Mouse (Mus musculus) liver, postnatal 0 days (tissue): ENCODE data around the gene Tet1. TPM values are rescaled to one million over a fixed set of nuclear protein-coding genes. Genes with fewer than 3 reads are reported as not detected.

Experiments used
- ATAC-seq: fragments of 200-750 bp; cut with Nextera tagmentation; 2 replicates; pipeline ENCODE4 v1.8.0; 2017; ENCODE audit warnings: mild to moderate bottlenecking, moderate library complexity
- DNase-seq: peaks from one replicate; pipeline ENCODE4 v3.0.0-alpha.2; 2016
- H3K27ac ChIP-seq: fragments of 300-500 bp; sonication (generic); 2 replicates; pipeline ENCODE4 v1.5.1; 2014; ENCODE audit warnings: antibody characterized with exemption, moderate library complexity, mild to moderate bottlenecking, low read depth
- H3K27me3 ChIP-seq: fragments of 300-500 bp; sonication (generic); 2 replicates; pipeline ENCODE4 v1.6.1; 2014; ENCODE audit warnings: low read length, control low read depth, mixed read lengths; ENCODE audit not compliant: insufficient read depth
- H3K36me3 ChIP-seq: fragments of 300-500 bp; sonication (generic); replicated peaks from 2 replicates; pipeline ENCODE4 v1.6.1; 2014; ENCODE audit warnings: mild to moderate bottlenecking, control low read depth, low read length, moderate library complexity, mixed read lengths; ENCODE audit not compliant: insufficient read depth
- H3K4me1 ChIP-seq: fragments of 300-500 bp; sonication (generic); 2 replicates; pipeline ENCODE4 v1.6.1; 2014; ENCODE audit warnings: antibody characterized with exemption, mild to moderate bottlenecking, control low read depth; ENCODE audit not compliant: insufficient read depth
- H3K4me2 ChIP-seq: fragments of 300-500 bp; sonication (generic); 2 replicates; pipeline ENCODE4 v1.6.1; 2014; ENCODE audit warnings: low read depth, mild to moderate bottlenecking, low read length, moderate library complexity, mixed read lengths
- H3K4me3 ChIP-seq: fragments of 300-500 bp; sonication (generic); 2 replicates; pipeline ENCODE4 v1.5.1; 2014; ENCODE audit warnings: low read depth, low read length
- H3K9ac ChIP-seq: fragments of 300-500 bp; sonication (generic); replicated peaks from 2 replicates; pipeline ENCODE4 v1.6.1; 2014; ENCODE audit warnings: mild to moderate bottlenecking, moderate library complexity
- H3K9me3 ChIP-seq: fragments of 300-500 bp; sonication (generic); 2 replicates; pipeline ENCODE4 v1.6.1; 2016; ENCODE audit warnings: mild to moderate bottlenecking, control low read depth, low read length, mixed read lengths
- CTCF ChIP-seq: sonication (generic); IDR thresholded peaks from 2 replicates; pipeline ENCODE4 v1.5.1; 2016; ENCODE audit warnings: antibody characterized with exemption, low read depth
- EP300 ChIP-seq: IDR thresholded peaks from 2 replicates; pipeline ENCODE4 v1.6.1; 2016; ENCODE audit warnings: antibody characterized with exemption, low read depth, mild to moderate bottlenecking
- WGBS: fragments of 180-500 bp; shearing (Covaris S2); extraction: QIAGEN DNeasy Blood & Tissue Kit; methylation state at CpG from one replicate; pipeline ENCODE4 v1.1.7; 2014; ENCODE audit not compliant: insufficient replicate concordance; 5-methylcytosine and 5-hydroxymethylcytosine counted together
- polyA plus RNA-seq: library from polyadenylated mRNA; unstranded; fragments of >200 nt; fragmentation: Nextera tagmentation; extraction: Ambion mirVana; gene quantifications from 2 replicates; pipeline ENCODE4 v1.2.1, GENCODE M21; 2015

Gene Tet1
- polyA plus RNA-seq, 1 experiment from 2014 or later, result 0.97 TPM

- DNase-seq (no peak), ATAC-seq (no peak)
- no peak overlapping the region for H3K4me2 ChIP-seq
- no peak overlapping the region for H3K9ac ChIP-seq
- H3K27ac ChIP-seq, result no peak overlapping the region
- H3K27me3 ChIP-seq, result no peaks in the 10 kb centered on the region
- H3K4me3 ChIP-seq, result no peak overlapping the region
- TF ChIP-seq EP300, result no peak
- no peak for TF ChIP-seq CTCF
- WGBS, result 81% methylated on average over 4 of the region's 4 CpGs
- no peaks in the 10 kb centered on the region for H3K4me1 ChIP-seq
- no peaks in the 10 kb centered on the region for H3K36me3 ChIP-seq
- H3K9me3 ChIP-seq, result no peaks in the 10 kb centered on the region
Measured at GRCm38 (mm10) chr10:62875565-62875964, 33.2 kb downstream of the Tet1 start.

GRCm38 (mm10) chr10:62874828-62875227, 34.0 kb downstream of the Tet1 start:
- H3K4me3 ChIP-seq, result no peak overlapping the region
- WGBS, result 70% methylated on average over 4 of the region's 4 CpGs
- H3K9me3 ChIP-seq, result no peaks in the 10 kb centered on the region
- ATAC-seq (no peak), DNase-seq (no peak)
- H3K4me1 ChIP-seq, result no peaks in the 10 kb centered on the region
- no peaks in the 10 kb centered on the region for H3K36me3 ChIP-seq
- TF ChIP-seq EP300 (no peak), CTCF (0 out of 2 replicates have a peak, but pooled peaks have one; percentile 14)
- no peaks in the 10 kb centered on the region for H3K27me3 ChIP-seq
- H3K27ac ChIP-seq, result no peak overlapping the region
- no peak overlapping the region for H3K9ac ChIP-seq
- H3K4me2 ChIP-seq, result no peak overlapping the region

- ATAC-seq (no peak), DNase-seq (no peak)
- peak overlapping the region; percentile 52 for H3K4me3 ChIP-seq
- no peaks in the 10 kb centered on the region for H3K27me3 ChIP-seq
- H3K4me2 ChIP-seq, result peak overlapping the region; percentile 90
- 0 out of 2 replicates have a peak, but pooled peaks cover 3% of the 10 kb centered on the region for H3K9me3 ChIP-seq
- peaks cover 8% of the 10 kb centered on the region; the same call in 1 of the 2 replicates for H3K4me1 ChIP-seq
- WGBS, result 50% methylated on average over 11 of the region's 11 CpGs
- no peak overlapping the region for H3K27ac ChIP-seq
- H3K36me3 ChIP-seq, result no peaks in the 10 kb centered on the region
- H3K9ac ChIP-seq, result peak overlapping the region; percentile 41; the same call in 1 of the 2 replicates
- TF ChIP-seq EP300, result no peak
- TF ChIP-seq CTCF, result no peak
Measured at GRCm38 (mm10) chr10:62866035-62866791, 42.6 kb downstream of the Tet1 start.

GRCm38 (mm10) chr10:62865167-62866034, 43.4 kb downstream of the Tet1 start:
- TF ChIP-seq EP300, result no peak
- TF ChIP-seq CTCF, result no peak
- 4% methylated on average over 28 of the region's 28 CpGs for WGBS
- ATAC-seq, result peak; percentile 76; the same call in 1 of the 2 replicates
- Histone ChIP-seq H3K27me3 (no peaks in the 10 kb centered on the region), H3K36me3 (no peaks in the 10 kb centered on the region), H3K9ac (peak overlapping the region; percentile 41), H3K27ac (no peak overlapping the region), H3K4me1 (peaks cover 8% of the 10 kb centered on the region; the same call in 1 of the 2 replicates), H3K4me3 (peak overlapping the region; percentile 52), H3K9me3 (0 out of 2 replicates have a peak, but pooled peaks cover 3% of the 10 kb centered on the region), H3K4me2 (peak overlapping the region; percentile 90)
- peak; percentile 44 for DNase-seq

GRCm38 (mm10) chr10:62863563-62863962, 45.2 kb downstream of the Tet1 start:
- H3K9ac ChIP-seq, result no peak overlapping the region
- H3K27me3 ChIP-seq, result no peaks in the 10 kb centered on the region
- peaks cover 8% of the 10 kb centered on the region; the same call in 1 of the 2 replicates for H3K4me1 ChIP-seq
- DNase-seq, result no peak
- 33% methylated on average over 3 of the region's 3 CpGs for WGBS
- TF ChIP-seq CTCF (no peak), EP300 (no peak)
- no peak overlapping the region for H3K27ac ChIP-seq
- no peak for ATAC-seq
- H3K4me2 ChIP-seq, result peak overlapping the region; percentile 6; the same call in 1 of the 2 replicates
- H3K36me3 ChIP-seq, result no peaks in the 10 kb centered on the region
- no peak overlapping the region for H3K4me3 ChIP-seq
- 0 out of 2 replicates have a peak, but pooled peaks cover 3% of the 10 kb centered on the region for H3K9me3 ChIP-seq

GRCm38 (mm10) chr10:62862435-62862834, 46.4 kb downstream of the Tet1 start:
- no peak for ATAC-seq
- WGBS, result 97% methylated on average over 1 of the region's 1 CpGs
- TF ChIP-seq CTCF, result peak; percentile 45
- TF ChIP-seq EP300, result no peak

More at GRCm38 (mm10) chr10:62862435-62862834, 46.4 kb downstream of the Tet1 start:
- Histone ChIP-seq H3K27ac (no peak overlapping the region), H3K9ac (no peak overlapping the region), H3K9me3 (0 out of 2 replicates have a peak, but pooled peaks cover 3% of the 10 kb centered on the region), H3K4me2 (no peak overlapping the region), H3K4me1 (peaks cover 8% of the 10 kb centered on the region; the same call in 1 of the 2 replicates), H3K4me3 (no peak overlapping the region), H3K27me3 (no peaks in the 10 kb centered on the region), H3K36me3 (no peaks in the 10 kb centered on the region)
- DNase-seq, result no peak
